Mouse (Mus musculus) midbrain, embryonic 11.5 days (tissue): ENCODE measurements around the gene Zfp664. TPM values are rescaled to one million over a fixed set of nuclear protein-coding genes. Genes with fewer than 3 reads are reported as not detected.
A peak's percentile ranks its signal among the peaks of the same experiment; 100 is the strongest.

Experiments used
- ATAC-seq: fragments of 200-750 bp; cut with Nextera tagmentation; 2 replicates; pipeline ENCODE4 v1.8.0; 2017; ENCODE audit warnings: moderate TSS enrichment, moderate library complexity; ENCODE audit not compliant: low FRiP score
- DNase-seq: peaks from one replicate; pipeline ENCODE4 v3.0.0; 2015; ENCODE audit warnings: low spot score; ENCODE audit errors: missing footprints
- H3K27ac ChIP-seq: fragments of 300-500 bp; sonication (generic); 2 replicates; pipeline ENCODE4 v1.5.1; 2014; ENCODE audit warnings: low read depth, low read length
- H3K27me3 ChIP-seq: fragments of 300-500 bp; sonication (generic); 2 replicates; pipeline ENCODE4 v1.6.1; 2014; ENCODE audit warnings: mild to moderate bottlenecking, low read length, moderate library complexity, mixed read lengths; ENCODE audit not compliant: control insufficient read depth, insufficient read depth
- H3K36me3 ChIP-seq: fragments of 300-500 bp; sonication (generic); 2 replicates; pipeline ENCODE4 v1.6.1; 2014; ENCODE audit warnings: mild to moderate bottlenecking, low read length, moderate library complexity, mixed read lengths; ENCODE audit not compliant: control insufficient read depth, insufficient read depth
- H3K4me1 ChIP-seq: fragments of 300-500 bp; sonication (generic); 2 replicates; pipeline ENCODE4 v1.6.1; 2014; ENCODE audit warnings: low read length; ENCODE audit not compliant: control insufficient read depth, insufficient read depth
- H3K4me2 ChIP-seq: fragments of 300-500 bp; sonication (generic); 2 replicates; pipeline ENCODE4 v1.6.1; 2014; ENCODE audit warnings: mild to moderate bottlenecking, moderate library complexity
- H3K4me3 ChIP-seq: fragments of 300-500 bp; sonication (generic); 2 replicates; pipeline ENCODE4 v1.5.1; 2014; ENCODE audit warnings: low read depth, low read length
- H3K9ac ChIP-seq: fragments of 300-500 bp; sonication (generic); 2 replicates; pipeline ENCODE4 v1.6.1; 2014; ENCODE audit warnings: low read length
- H3K9me3 ChIP-seq: fragments of 300-500 bp; sonication (generic); 2 replicates; pipeline ENCODE4 v1.6.1; 2016; ENCODE audit warnings: low read length; ENCODE audit not compliant: control insufficient read depth
- WGBS: fragments of 180-500 bp; shearing (Covaris S2); extraction: QIAGEN DNeasy Blood & Tissue Kit; methylation state at CpG from one replicate; pipeline ENCODE4 v1.1.7; 2014; 5-methylcytosine and 5-hydroxymethylcytosine counted together
- polyA plus RNA-seq: library from polyadenylated mRNA; unstranded; fragments of >200 nt; fragmentation: Nextera tagmentation; extraction: Ambion mirVana; gene quantifications from 2 replicates; pipeline ENCODE4 v1.2.1, GENCODE M21; 2014

The Zfp664 gene
- polyA plus RNA-seq, 1 experiment from 2014 or later, result 160 TPM

DNA sequence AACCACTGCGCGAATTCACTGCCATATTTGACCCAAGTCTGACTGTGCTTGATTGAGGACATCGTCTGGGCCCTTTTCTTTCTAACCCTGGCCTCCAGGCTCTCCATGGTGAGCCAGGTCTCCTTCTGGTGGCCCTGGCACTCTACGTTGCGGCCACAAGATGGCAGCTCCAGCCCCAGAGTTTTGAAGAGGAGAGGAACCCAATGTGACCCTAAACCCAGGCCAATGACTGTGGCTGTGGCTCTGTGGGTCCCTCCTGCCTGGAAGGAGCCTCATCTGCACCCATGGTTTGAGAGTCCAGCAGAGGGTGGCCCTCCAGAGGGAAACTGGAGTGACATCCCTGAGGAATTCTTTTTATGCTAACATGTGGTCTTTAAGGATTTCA, 67.6 kb downstream of the Zfp664 start:
- no peak overlapping the region for H3K4me2 ChIP-seq
- DNase-seq (no peak), ATAC-seq (peak; percentile 30; the same call in 1 of the 2 replicates)
- no peak overlapping the region for H3K9ac ChIP-seq
- H3K36me3 ChIP-seq, result no peaks in the 10 kb centered on the region
- no peak overlapping the region for H3K27ac ChIP-seq
- WGBS, result 50% methylated on average over 5 of the region's 5 CpGs
- no peaks in the 10 kb centered on the region for H3K9me3 ChIP-seq
- H3K4me3 ChIP-seq, result no peak overlapping the region
- no peaks in the 10 kb centered on the region for H3K27me3 ChIP-seq
- peaks cover 13% of the 10 kb centered on the region for H3K4me1 ChIP-seq

DNA sequence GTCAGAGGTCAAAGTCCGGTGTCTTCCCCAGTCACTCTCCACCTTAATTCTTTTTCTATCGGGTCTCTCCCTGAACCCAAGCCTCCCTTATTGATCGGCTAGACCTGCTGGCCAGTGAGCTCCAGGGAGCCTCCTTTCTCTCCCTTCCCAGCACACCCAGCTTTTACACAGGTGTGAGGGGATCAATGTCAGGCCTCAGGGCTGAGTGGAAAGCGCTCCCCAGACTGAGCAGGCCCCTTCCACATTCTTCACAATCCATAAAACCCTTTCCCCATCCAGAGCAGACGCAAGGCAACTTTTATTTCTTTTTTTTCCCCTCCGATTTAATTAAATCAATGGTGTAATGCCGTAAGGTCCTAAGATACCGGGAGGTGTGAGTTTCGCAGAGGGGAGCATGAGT, 68.1 kb downstream of the Zfp664 start:
- peaks cover 13% of the 10 kb centered on the region for H3K4me1 ChIP-seq
- H3K4me3 ChIP-seq, result no peak overlapping the region
- 0 out of 2 replicates have a peak overlapping the region, but pooled peaks have one; percentile 6 for H3K9ac ChIP-seq
- H3K9me3 ChIP-seq, result no peaks in the 10 kb centered on the region
- no peaks in the 10 kb centered on the region for H3K27me3 ChIP-seq
- ATAC-seq, result peak; percentile 28; the same call in 1 of the 2 replicates
- 17% methylated on average over 9 of the region's 9 CpGs for WGBS
- no peak for DNase-seq
- peak overlapping the region; percentile 17 for H3K27ac ChIP-seq
- no peaks in the 10 kb centered on the region for H3K36me3 ChIP-seq
- H3K4me2 ChIP-seq, result no peak overlapping the region

DNA sequence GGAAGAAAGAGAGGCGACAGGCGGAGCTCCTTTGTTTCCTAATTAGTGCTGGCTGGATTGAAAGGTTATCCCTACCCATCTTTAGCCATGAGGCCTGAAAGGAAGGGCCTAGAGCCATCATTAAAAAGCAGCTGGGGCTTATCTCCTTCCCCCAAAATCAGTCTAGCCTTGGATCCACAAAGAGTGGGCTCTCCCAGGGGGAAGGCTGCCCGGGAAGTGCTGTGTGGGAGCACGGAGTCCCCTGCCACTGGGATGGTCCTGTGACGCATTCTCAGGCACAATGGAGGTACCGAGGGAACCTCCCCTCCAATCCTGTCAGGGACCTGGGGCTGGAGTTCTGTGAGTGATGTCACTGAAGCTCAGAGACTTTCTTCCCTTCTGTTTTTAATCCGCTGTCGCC, 68.6 kb downstream of the Zfp664 start:
- WGBS, result 10% methylated on average over 8 of the region's 8 CpGs
- H3K4me2 ChIP-seq, result no peak overlapping the region; the same call in 1 of the 2 replicates
- H3K36me3 ChIP-seq, result no peaks in the 10 kb centered on the region
- peak overlapping the region; percentile 41; the same call in 1 of the 2 replicates for H3K9ac ChIP-seq
- DNase-seq (peak; percentile 91), ATAC-seq (peak; percentile 75)
- peaks cover 13% of the 10 kb centered on the region for H3K4me1 ChIP-seq
- no peaks in the 10 kb centered on the region for H3K9me3 ChIP-seq
- no peaks in the 10 kb centered on the region for H3K27me3 ChIP-seq
- H3K27ac ChIP-seq, result peak overlapping the region; percentile 17
- no peak overlapping the region for H3K4me3 ChIP-seq

DNA sequence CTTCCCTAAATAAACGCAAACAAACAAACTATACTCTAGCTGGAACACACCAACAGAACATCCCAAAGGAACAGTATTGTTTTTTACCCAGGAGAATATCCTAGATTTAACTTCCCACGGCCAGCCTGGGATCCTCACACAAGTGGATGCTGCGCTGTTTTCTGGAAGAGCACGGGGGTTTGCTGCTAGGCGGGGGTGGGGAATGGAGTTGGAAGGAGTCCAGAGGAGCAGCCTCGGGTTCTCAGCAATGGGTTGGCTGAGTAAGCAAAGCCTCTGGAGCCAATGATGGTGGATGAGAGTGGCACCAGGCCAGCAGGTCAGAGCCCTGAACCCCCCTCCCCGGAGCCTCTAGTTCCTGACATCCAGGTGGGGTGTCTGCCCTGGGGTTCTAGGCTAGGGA, 72.1 kb downstream of the Zfp664 start:
- no peak overlapping the region for H3K4me2 ChIP-seq
- H3K9me3 ChIP-seq, result no peaks in the 10 kb centered on the region
- WGBS, result 79% methylated on average over 7 of the region's 7 CpGs
- ATAC-seq (no peak), DNase-seq (peak; percentile 75)
- no peaks in the 10 kb centered on the region for H3K36me3 ChIP-seq
- H3K27ac ChIP-seq, result no peak overlapping the region
- peaks cover 13% of the 10 kb centered on the region for H3K4me1 ChIP-seq
- no peak overlapping the region for H3K4me3 ChIP-seq
- no peaks in the 10 kb centered on the region for H3K27me3 ChIP-seq
- H3K9ac ChIP-seq, result no peak overlapping the region

DNA sequence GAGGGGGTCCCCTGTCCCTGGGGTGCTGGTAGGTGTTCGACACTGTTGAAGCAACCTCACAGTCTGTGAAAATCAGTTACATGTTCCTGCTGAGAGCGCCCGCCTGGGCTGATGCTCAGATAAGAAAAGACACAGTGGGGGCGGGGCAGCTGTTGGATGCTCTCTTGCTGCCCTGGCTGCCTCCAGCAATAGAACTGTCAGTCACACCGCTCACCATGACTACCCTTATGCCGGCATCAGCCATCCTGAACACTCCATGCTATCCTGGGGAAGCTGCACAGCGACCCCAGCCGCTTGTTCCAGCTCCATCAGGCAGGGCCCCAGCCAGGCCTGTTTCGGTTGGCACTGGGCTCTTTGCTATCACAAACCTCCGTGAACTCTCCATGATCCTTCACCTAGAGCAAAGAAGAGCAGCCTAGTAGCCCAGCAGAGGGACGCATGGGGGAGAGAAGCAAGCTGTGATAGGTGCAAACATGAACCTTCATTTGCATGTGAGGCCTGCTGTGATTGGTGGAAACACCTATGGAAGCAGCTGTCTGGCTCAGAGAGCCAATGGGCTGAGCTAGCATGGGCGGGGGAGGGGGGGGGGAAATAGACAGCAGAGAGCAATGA, 80.8 kb downstream of the Zfp664 start:
- no peak overlapping the region for H3K4me3 ChIP-seq
- no peak overlapping the region for H3K4me2 ChIP-seq
- H3K4me1 ChIP-seq, result peaks cover 5% of the 10 kb centered on the region
- no peak overlapping the region for H3K27ac ChIP-seq
- WGBS, result 58% methylated on average over 12 of the region's 12 CpGs
- H3K36me3 ChIP-seq, result no peaks in the 10 kb centered on the region
- ATAC-seq (peak; percentile 78), DNase-seq (peak; percentile 88)
- no peak overlapping the region for H3K9ac ChIP-seq
- peaks cover 3% of the 10 kb centered on the region; the same call in 1 of the 2 replicates for H3K9me3 ChIP-seq
- no peaks in the 10 kb centered on the region for H3K27me3 ChIP-seq

DNA sequence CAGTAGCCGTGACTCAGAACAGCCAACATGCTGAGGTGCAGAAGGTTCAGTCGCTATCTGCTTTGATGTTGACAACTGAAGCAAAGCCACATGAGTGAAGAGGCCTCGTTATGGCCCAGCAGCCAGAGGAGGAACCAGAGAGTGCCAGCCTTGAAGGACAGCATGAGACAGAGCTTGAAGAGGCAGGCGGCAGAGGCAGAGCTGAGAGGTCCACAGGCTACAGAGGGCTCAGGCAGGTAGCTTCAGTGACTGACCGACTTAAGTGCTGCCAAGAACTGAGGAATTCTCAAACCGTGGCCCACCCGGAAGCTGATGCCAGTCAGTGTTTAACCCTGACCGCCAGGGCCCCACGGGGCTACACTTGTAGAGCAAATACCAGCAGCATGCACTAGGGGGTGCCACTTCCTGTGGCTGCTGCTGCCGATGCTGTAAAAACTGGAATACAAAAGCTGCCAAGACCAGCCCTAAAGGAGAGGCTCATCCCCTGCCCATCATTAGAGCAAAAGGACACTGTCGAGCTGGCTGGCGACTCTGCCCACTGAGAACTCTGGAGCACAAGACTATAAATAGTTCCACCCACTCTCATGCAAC, 81.4 kb downstream of the Zfp664 start:
- H3K36me3 ChIP-seq, result no peaks in the 10 kb centered on the region
- peaks cover 3% of the 10 kb centered on the region; the same call in 1 of the 2 replicates for H3K9me3 ChIP-seq
- no peaks in the 10 kb centered on the region for H3K27me3 ChIP-seq
- H3K4me2 ChIP-seq, result no peak overlapping the region
- peaks cover 5% of the 10 kb centered on the region for H3K4me1 ChIP-seq
- no peak overlapping the region for H3K27ac ChIP-seq
- 73% methylated on average over 12 of the region's 12 CpGs for WGBS
- H3K4me3 ChIP-seq, result no peak overlapping the region
- H3K9ac ChIP-seq, result no peak overlapping the region
- DNase-seq (peak; percentile 84), ATAC-seq (no peak)

DNA sequence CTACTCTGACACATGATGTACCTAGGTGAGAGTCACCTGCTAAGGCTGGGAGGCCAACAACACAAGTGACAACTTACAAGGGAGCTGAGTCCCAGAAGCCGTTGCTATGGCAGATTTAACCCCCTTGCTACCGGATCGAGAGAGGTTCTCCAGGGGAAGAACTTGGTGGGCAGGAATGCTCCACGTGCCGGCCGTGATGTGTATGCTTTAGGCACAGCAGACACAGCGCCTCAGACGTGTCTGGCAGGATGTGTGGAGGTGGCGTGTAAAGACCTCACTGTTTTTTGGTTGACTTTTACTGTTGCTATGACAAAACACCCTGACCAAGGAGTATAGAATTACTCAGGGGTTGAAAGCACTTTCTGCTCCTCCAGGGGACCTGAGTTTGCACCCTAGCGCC, 81.9 kb downstream of the Zfp664 start:
- Histone ChIP-seq H3K27me3 (no peaks in the 10 kb centered on the region), H3K9ac (no peak overlapping the region), H3K4me2 (no peak overlapping the region), H3K27ac (no peak overlapping the region), H3K9me3 (peaks cover 3% of the 10 kb centered on the region; the same call in 1 of the 2 replicates), H3K36me3 (no peaks in the 10 kb centered on the region), H3K4me1 (peaks cover 5% of the 10 kb centered on the region), H3K4me3 (no peak overlapping the region)
- DNase-seq (peak; percentile 23), ATAC-seq (no peak)
- WGBS, result 87% methylated on average over 10 of the region's 10 CpGs

DNA sequence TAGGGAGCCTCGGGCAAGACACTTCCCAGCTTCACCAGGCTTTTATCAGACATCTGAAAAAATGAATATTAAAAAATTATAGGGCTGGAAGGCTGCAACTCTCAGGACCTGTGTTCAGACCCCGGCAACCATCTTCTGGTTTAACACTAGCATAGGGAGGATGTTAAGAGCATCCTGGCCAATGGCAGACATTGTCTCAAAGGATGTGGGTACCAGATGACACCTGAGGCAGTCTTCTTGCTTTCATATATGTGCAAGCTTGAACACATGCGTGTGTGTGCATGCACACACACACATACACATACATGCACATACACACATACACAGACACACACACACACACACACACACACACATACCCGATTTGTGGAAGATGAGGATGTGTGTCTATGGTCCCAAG, 82.6 kb downstream of the Zfp664 start:
- Histone ChIP-seq H3K9me3 (peaks cover 3% of the 10 kb centered on the region; the same call in 1 of the 2 replicates), H3K27ac (no peak overlapping the region), H3K9ac (no peak overlapping the region), H3K27me3 (no peaks in the 10 kb centered on the region), H3K36me3 (no peaks in the 10 kb centered on the region), H3K4me1 (peaks cover 5% of the 10 kb centered on the region), H3K4me3 (no peak overlapping the region), H3K4me2 (no peak overlapping the region)
- ATAC-seq, result no peak
- no peak for DNase-seq
- WGBS, result 89% methylated on average over 4 of the region's 4 CpGs

DNA sequence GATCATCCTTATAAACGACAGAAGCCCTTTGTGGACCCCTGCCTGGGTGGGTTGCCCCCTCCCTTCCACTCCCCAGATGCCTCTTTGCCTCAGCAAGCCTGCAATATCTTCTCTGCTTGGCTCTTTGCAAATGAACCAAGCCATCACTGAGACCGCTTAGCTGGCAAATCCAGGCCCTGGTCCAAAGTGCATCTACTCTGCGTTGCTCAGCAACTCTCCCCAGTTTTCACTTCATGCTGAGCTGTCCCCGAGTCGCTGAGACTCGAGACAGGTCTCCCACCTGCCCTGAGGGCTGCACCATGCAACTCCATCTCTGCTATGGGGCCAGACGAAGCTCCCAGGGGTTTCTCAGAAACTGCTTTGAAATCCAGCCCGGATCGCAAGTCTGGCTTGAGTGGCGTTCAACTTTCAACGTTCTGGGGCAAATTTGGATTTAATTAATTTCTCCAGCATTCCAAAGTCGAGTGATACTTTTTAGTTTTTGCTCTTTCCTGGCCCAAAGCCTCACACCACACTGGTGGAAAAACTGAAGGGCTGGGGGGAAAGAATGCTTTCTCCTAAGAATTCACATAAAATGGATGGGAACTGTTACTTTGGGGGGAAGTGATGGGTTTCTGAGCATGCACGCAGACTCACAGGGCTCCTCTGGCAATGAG, 88.3 kb downstream of the Zfp664 start:
- H3K4me2 ChIP-seq, result no peak overlapping the region
- no peaks in the 10 kb centered on the region for H3K27me3 ChIP-seq
- 63% methylated on average over 13 of the region's 13 CpGs for WGBS
- H3K4me3 ChIP-seq, result no peak overlapping the region
- H3K27ac ChIP-seq, result no peak overlapping the region
- no peak for DNase-seq
- ATAC-seq, result no peak
- H3K9me3 ChIP-seq, result peaks cover 3% of the 10 kb centered on the region; the same call in 1 of the 2 replicates
- H3K36me3 ChIP-seq, result no peaks in the 10 kb centered on the region
- H3K9ac ChIP-seq, result no peak overlapping the region
- H3K4me1 ChIP-seq, result no peaks in the 10 kb centered on the region
